In the genomic region with DNA sequence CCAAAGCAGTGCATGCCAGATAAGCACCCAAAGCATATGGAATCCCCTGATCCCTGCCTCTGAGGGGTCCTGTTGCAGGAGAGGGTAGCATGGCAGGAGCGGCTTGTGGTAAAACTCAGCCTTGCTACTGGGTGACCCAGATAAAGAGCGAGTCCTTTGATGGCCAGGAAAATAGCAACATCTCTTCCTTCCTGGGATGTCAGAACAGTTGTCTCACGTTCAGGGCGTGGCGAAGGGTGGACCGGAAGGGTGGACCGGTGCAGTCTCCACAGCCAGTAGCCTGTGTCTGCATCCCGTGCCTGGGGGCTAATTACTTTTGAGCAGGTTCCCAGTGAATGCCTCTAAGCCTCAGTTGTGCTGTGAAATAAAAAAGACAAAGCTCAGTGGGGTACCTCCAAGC, we compare ENCODE assay signal across 9 mouse cellular contexts. TPM values are rescaled to one million over a fixed set of nuclear protein-coding genes. Genes with fewer than 3 reads are reported as not detected.
DNase-seq lines count a peak whose midpoint lies in the region; ATAC-seq and TF ChIP-seq lines count a peak whose summit lies in the region.
"Had no signal": no experiment of that assay in that cellular context is flagged by ENCODE, and none has a peak within 500 bp of the region (broad histone marks: within the 10 kb centered on the region; RNA-seq: fewer than 3 reads in every experiment).

No protein-coding gene starts in this region.

- TF ChIP-seq CTCF in left cerebral cortex, adult 2 months (IDR thresholded peaks at IDR 0.05), result no peak

- DNase-seq in midbrain, embryonic 10.5 days (ENCODE audit: low spot score), result no peak
- peak; percentile 58 for DNase-seq in adrenal gland, postnatal 10 days
- peak; percentile 68 to 71 for DNase-seq in kidney, postnatal 36 days
- DNase-seq in right cerebral cortex, adult 18-20 months, result no peak
- DNase-seq in left cerebral cortex, adult 2 months (ENCODE audit: extremely low spot score in 1 of 2, low spot score in 2 of 2), result no peak
- DNase-seq in layer of hippocampus, adult 18-20 months (ENCODE audit: low spot score in 2 of 2), result no peak

- 20% methylated on average over 8 of the region's 8 CpGs for WGBS in midbrain, embryonic 10.5 days
- WGBS in midbrain, embryonic 15.5 days, result 24% methylated on average over 8 of the region's 8 CpGs

- intact Hi-C loops in left cerebral cortex, adult 2 months (cut with DNase I), result no loop called here

- no peak overlapping the region for H3K4me2 ChIP-seq in midbrain, embryonic 15.5 days
- H3K4me2 ChIP-seq: intestine, embryonic 15.5 days had no signal

- no peaks in the 10 kb centered on the region for H3K9me3 ChIP-seq in midbrain, embryonic 10.5 days (replicated peaks)
- no peaks in the 10 kb centered on the region for H3K9me3 ChIP-seq in midbrain, embryonic 15.5 days
- H3K9me3 ChIP-seq: intestine, embryonic 15.5 days had no signal

- 0 out of 2 replicates have a peak overlapping the region, but pooled peaks have one; percentile 0 for H3K27ac ChIP-seq in midbrain, embryonic 10.5 days (replicated peaks)
- H3K27ac ChIP-seq in midbrain, embryonic 15.5 days, result no peak overlapping the region
- no peak overlapping the region for H3K27ac ChIP-seq in left cerebral cortex, adult 2 months
- H3K27ac ChIP-seq: intestine, embryonic 15.5 days had no signal

- no peak overlapping the region for H3K4me3 ChIP-seq in midbrain, embryonic 10.5 days
- H3K4me3 ChIP-seq in midbrain, embryonic 15.5 days, result no peak overlapping the region
- H3K4me3 ChIP-seq in left cerebral cortex, adult 2 months, result no peak overlapping the region
- H3K4me3 ChIP-seq: intestine, embryonic 15.5 days had no signal

- peaks cover 19% of the 10 kb centered on the region for H3K4me1 ChIP-seq in midbrain, embryonic 10.5 days
- 0 out of 2 replicates have a peak, but pooled peaks cover 4% of the 10 kb centered on the region for H3K4me1 ChIP-seq in midbrain, embryonic 15.5 days
- H3K4me1 ChIP-seq: intestine, embryonic 15.5 days had no signal

- no peak overlapping the region for H3K9ac ChIP-seq in midbrain, embryonic 15.5 days
- H3K9ac ChIP-seq: intestine, embryonic 15.5 days had no signal

- no peaks in the 10 kb centered on the region for H3K36me3 ChIP-seq in midbrain, embryonic 10.5 days
- no peaks in the 10 kb centered on the region for H3K36me3 ChIP-seq in midbrain, embryonic 15.5 days (replicated peaks)
- H3K36me3 ChIP-seq: intestine, embryonic 15.5 days had no signal

- no peak for ATAC-seq in midbrain, embryonic 15.5 days (replicated peaks)
- ATAC-seq in megakaryocyte-erythroid progenitor cell, adult 5-6 weeks (replicated peaks; ENCODE audit: low FRiP score, low TSS enrichment, poor library complexity, severe bottlenecking), result peak; percentile 86
- ATAC-seq: intestine, embryonic 15.5 days had no signal

- H3K27me3 ChIP-seq in midbrain, embryonic 10.5 days (ENCODE audit: low read depth, poor library complexity, severe bottlenecking), result no peaks in the 10 kb centered on the region; the same call in 1 of the 2 replicates
- no peaks in the 10 kb centered on the region for H3K27me3 ChIP-seq in midbrain, embryonic 15.5 days (replicated peaks)
- H3K27me3 ChIP-seq: intestine, embryonic 15.5 days had no signal

RNA-seq across cellular contexts. Expression of gene Cryba4, which starts 0.9 kb away (rescaled TPM):
- 0.43 and 1.4 TPM in 2 replicates for polyA plus RNA-seq in midbrain, embryonic 10.5 days (2016; fragmentation: Nextera tagmentation; extraction: Ambion mirVana)
- 0.93 and 1.4 TPM in 2 replicates for polyA plus RNA-seq in midbrain, embryonic 15.5 days (2015; fragmentation: Nextera tagmentation; extraction: Ambion mirVana)
- total RNA-seq in adrenal gland, postnatal 10 days (2021), result 10 to 100 TPM in 1 of 2 experiments, 1 to 10 TPM in 1; 7.9 to 17.4 TPM
- not detected in 2 replicates for total RNA-seq in megakaryocyte-erythroid progenitor cell, adult 5-6 weeks (2014; fragmentation: Nextera tagmentation)
- not detected in 2 replicates for total RNA-seq in megakaryocyte-erythroid progenitor cell, adult 5-6 weeks (2017)
- under 1 TPM in 1 of 2 experiments, not detected in 1; 0.49 TPM for total RNA-seq in left cerebral cortex, adult 2 months (2021)
- total RNA-seq in layer of hippocampus, adult 18-20 months (2021), result 1 to 10 TPM in 1 of 2 experiments, not detected in 1; 1.0 TPM

RNA-seq across cellular contexts. Expression of gene Crybb1, which starts 2.4 kb away (rescaled TPM):
- polyA plus RNA-seq in midbrain, embryonic 10.5 days (2016; fragmentation: Nextera tagmentation; extraction: Ambion mirVana), result 0.41 and 0.91 TPM in 2 replicates
- polyA plus RNA-seq in midbrain, embryonic 15.5 days (2015; fragmentation: Nextera tagmentation; extraction: Ambion mirVana), result 4.3 and 4.8 TPM in 2 replicates
- total RNA-seq in adrenal gland, postnatal 10 days (2021), result 1 to 10 TPM; 1.4 to 2.2 TPM
- total RNA-seq in megakaryocyte-erythroid progenitor cell, adult 5-6 weeks (2014; fragmentation: Nextera tagmentation), result not detected in 2 replicates
- not detected in 2 replicates for total RNA-seq in megakaryocyte-erythroid progenitor cell, adult 5-6 weeks (2017)
- 1 to 10 TPM; 6.9 to 7.4 TPM for total RNA-seq in left cerebral cortex, adult 2 months (2021)
- total RNA-seq in layer of hippocampus, adult 18-20 months (2021), result 1 to 10 TPM; 8.5 to 9.2 TPM

RNA-seq across cellular contexts. Expression of gene Tpst2, which starts 23.3 kb away (rescaled TPM):
- polyA plus RNA-seq in midbrain, embryonic 10.5 days (2016; fragmentation: Nextera tagmentation; extraction: Ambion mirVana), result 35.9 and 37.0 TPM in 2 replicates
- 29.4 and 33.7 TPM in 2 replicates for polyA plus RNA-seq in midbrain, embryonic 15.5 days (2015; fragmentation: Nextera tagmentation; extraction: Ambion mirVana)
- 100 to 1,000 TPM; 116 to 169 TPM for total RNA-seq in adrenal gland, postnatal 10 days (2021)
- total RNA-seq in megakaryocyte-erythroid progenitor cell, adult 5-6 weeks (2014; fragmentation: Nextera tagmentation), result 37.4 and 43.4 TPM in 2 replicates
- total RNA-seq in megakaryocyte-erythroid progenitor cell, adult 5-6 weeks (2017), result 17.6 and 27.3 TPM in 2 replicates
- 10 to 100 TPM; 37.5 to 41.9 TPM for total RNA-seq in left cerebral cortex, adult 2 months (2021)
- total RNA-seq in layer of hippocampus, adult 18-20 months (2021), result 10 to 100 TPM; 37.0 to 40.5 TPM

Comparison
In these comparisons a context has a peak if more than half of its experiments do, and no peak if none do; other contexts are left out.
1. DNase-seq: peak in adrenal gland, postnatal 10 days (single experiment) and kidney, postnatal 36 days (2 of 2); none in midbrain, embryonic 10.5 days (single experiment), right cerebral cortex, adult 18-20 months (single experiment), left cerebral cortex, adult 2 months (0 of 2) and layer of hippocampus, adult 18-20 months (0 of 2).
2. RNA of gene Cryba4, which starts 0.9 kb away (total RNA-seq): 7.9 to 17.4 TPM in adrenal gland, postnatal 10 days; 1.0 TPM in layer of hippocampus, adult 18-20 months, 0.49 TPM in left cerebral cortex, adult 2 months and not detected in megakaryocyte-erythroid progenitor cell, adult 5-6 weeks; every median in the first group is over 4 times any median in the second.